Mouse (Mus musculus) testis, adult 2 months (tissue): ENCODE measurements around the gene Tenm1.

ENCODE experiments used
- CTCF ChIP-seq: fragments of 200-500 bp; IDR thresholded peaks from 2 replicates; pipeline ENCODE4 v1.5.1; 2012; ENCODE audit warnings: low read depth, mild to moderate bottlenecking, inconsistent platforms, low read length, moderate library complexity; ENCODE audit not compliant: control insufficient read depth, insufficient read depth, insufficient replicate concordance
- POLR2A ChIP-seq: fragments of 200-500 bp; IDR thresholded peaks from 2 replicates; pipeline ENCODE4 v1.6.1; 2012; ENCODE audit warnings: low read depth, mild to moderate bottlenecking, inconsistent platforms, low read length, moderate library complexity; ENCODE audit not compliant: control insufficient read depth

DNA sequence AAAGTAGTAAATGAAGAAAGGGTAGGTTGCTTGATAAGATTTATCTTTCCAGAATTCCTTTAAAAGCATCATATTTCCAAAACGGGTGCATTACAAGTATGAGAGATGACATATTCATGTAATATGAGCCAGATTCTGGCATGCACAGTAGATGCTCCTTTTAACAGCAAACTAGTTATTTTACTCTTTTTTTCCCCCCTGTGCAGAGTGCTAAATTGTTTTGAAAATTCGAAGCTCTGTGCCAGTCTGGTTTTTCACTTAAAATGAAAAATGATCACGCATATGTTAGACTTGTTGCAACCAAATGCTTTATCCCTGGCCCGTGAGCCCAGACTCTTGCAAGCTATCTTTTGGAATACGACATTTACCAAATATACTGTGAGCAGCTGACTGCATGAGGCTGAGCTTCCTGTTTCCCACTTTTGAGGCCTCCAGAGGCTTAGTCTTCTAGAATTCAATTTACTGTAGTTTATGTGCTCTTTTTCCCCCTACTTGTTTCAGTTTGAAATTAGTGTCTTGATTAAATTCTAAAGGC is 226.6 kb downstream of the Tenm1 start:
- TF ChIP-seq POLR2A = no peak
- TF ChIP-seq CTCF = no peak
